Mouse (Mus musculus) intestine, embryonic 14.5 days (tissue): ENCODE measurements around the gene Tbl2. TPM values are rescaled to one million over a fixed set of nuclear protein-coding genes. Genes with fewer than 3 reads are reported as not detected.

Experiments
- ATAC-seq: fragments of 200-750 bp; cut with Nextera tagmentation; replicated peaks from 2 replicates; pipeline ENCODE4 v1.8.0; 2017; ENCODE audit warnings: low read depth, moderate number of reproducible peaks, moderate TSS enrichment, moderate library complexity; ENCODE audit not compliant: low FRiP score, low TSS enrichment
- DNase-seq: peaks from one replicate; pipeline ENCODE4 v3.0.0-alpha.2; 2018; ENCODE audit warnings: low spot score
- H3K27ac ChIP-seq: fragments of 300-500 bp; sonication (generic); 2 replicates; pipeline ENCODE4 v1.5.1; 2014; ENCODE audit warnings: low read depth, mild to moderate bottlenecking, control low read depth
- H3K27me3 ChIP-seq: fragments of 300-500 bp; sonication (generic); replicated peaks from 2 replicates; pipeline ENCODE4 v1.6.1; 2014; ENCODE audit warnings: low read length, control low read depth; ENCODE audit not compliant: control insufficient read depth, insufficient read depth
- H3K36me3 ChIP-seq: fragments of 300-500 bp; sonication (generic); 2 replicates; pipeline ENCODE4 v1.6.1; 2014; ENCODE audit warnings: low read length, control low read depth; ENCODE audit not compliant: control insufficient read depth, insufficient read depth
- H3K4me1 ChIP-seq: fragments of 300-500 bp; sonication (generic); replicated peaks from 2 replicates; pipeline ENCODE4 v1.6.1; 2014; ENCODE audit warnings: low read length, control low read depth, mixed read lengths; ENCODE audit not compliant: control insufficient read depth, insufficient read depth
- H3K4me2 ChIP-seq: fragments of 300-500 bp; sonication (generic); 2 replicates; pipeline ENCODE4 v1.6.1; 2014; ENCODE audit warnings: low read length
- H3K4me3 ChIP-seq: fragments of 300-500 bp; sonication (generic); 2 replicates; pipeline ENCODE4 v1.5.1; 2014; ENCODE audit warnings: low read depth, low read length, control low read depth, mixed read lengths
- H3K9ac ChIP-seq: fragments of 300-500 bp; sonication (generic); 2 replicates; pipeline ENCODE4 v1.6.1; 2014; ENCODE audit warnings: mild to moderate bottlenecking, low read length
- H3K9me3 ChIP-seq: fragments of 300-500 bp; sonication (generic); 2 replicates; pipeline ENCODE4 v1.6.1; 2016; ENCODE audit warnings: low read length, control low read depth; ENCODE audit not compliant: control insufficient read depth
- WGBS: fragments of 180-500 bp; shearing (Covaris S2); extraction: QIAGEN DNeasy Blood & Tissue Kit; methylation state at CpG from one replicate; pipeline ENCODE4 v1.1.7; 2014; 5-methylcytosine and 5-hydroxymethylcytosine counted together
- polyA plus RNA-seq: library from polyadenylated mRNA; unstranded; fragments of >200 nt; fragmentation: Nextera tagmentation; extraction: Ambion mirVana; gene quantifications from 2 replicates; pipeline ENCODE4 v1.2.1, GENCODE M21; 2014

Gene Tbl2
- 26.2 and 27.8 TPM in 2 replicates for polyA plus RNA-seq

DNA sequence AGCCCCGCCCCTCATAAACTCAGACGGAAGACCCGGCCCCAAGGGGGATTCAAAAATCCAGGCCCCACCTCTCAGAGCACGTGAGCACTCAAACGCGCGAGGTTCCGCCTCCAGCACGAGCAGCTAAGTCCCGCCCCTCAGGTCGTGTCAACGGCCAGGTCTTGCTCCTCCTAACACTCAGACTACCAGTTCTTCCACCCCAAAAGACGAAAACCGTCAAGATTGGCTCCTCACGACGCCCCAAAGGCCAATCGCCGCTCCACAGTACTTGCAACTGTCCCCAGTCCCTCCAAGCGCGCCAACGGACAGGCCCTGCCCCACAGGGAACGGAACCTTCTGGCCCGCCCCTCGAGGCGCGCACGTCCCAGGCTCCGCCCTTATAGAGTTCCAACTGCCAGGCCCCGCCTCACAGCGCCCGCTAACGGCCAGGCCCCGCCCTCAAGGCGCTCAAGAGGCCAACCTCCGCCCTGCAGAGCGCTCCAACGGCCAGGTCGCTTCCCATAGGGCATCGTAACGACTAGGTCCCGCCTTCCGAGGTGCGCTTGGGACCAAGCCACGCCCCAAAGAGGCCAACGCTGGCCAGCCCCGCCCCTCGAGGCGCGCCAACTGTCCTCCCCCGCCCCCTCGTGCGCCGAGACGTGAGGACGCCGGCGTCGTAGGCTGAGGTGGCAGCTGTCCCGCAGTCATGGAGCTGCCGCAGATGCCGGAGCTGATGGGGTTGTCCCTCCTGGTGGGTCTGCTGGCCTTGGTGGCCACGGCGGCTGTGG, at the start of gene Tbl2:
Gene Tbl2, plus strand, starts transcription at position 605 of the 767 bp plus-strand sequence.
- Histone ChIP-seq H3K9ac (peak within 1 kb of the TSS; percentile 78), H3K4me2 (peak within 1 kb of the TSS; percentile 84), H3K27ac (peak within 1 kb of the TSS; percentile 85), H3K4me1 (0 out of 2 replicates have a peak, but pooled peaks cover 12% of the 10 kb centered on the region), H3K36me3 (peaks cover 16% of the 10 kb centered on the region), H3K27me3 (no peaks in the 10 kb centered on the region), H3K9me3 (no peaks in the 10 kb centered on the region), H3K4me3 (peak within 1 kb of the TSS; percentile 85)
- DNase-seq = peak; percentile 99
- peak; percentile 98 for ATAC-seq
- WGBS = under 1% methylated on average over 63 of the region's 63 CpGs

DNA sequence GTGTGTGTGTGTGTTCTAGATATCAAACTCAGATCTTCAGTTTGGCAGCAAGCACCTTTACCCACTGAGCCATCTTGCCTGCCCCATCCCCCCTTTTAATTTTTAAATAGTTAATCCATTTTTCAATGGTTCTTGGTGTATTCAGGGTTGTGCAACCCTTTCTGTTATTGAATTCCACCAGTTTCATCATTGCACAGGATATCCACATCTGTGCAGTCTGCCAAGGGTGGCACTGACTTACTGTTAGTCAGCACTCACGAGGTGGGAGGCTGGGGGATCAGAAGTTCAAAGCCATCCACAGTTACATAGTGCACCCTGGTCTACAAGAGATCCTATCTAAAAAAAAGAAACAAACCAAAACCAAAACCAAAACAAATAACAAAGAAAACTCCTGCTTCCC, 48.5 kb upstream of the Tbl2 start:
- Histone ChIP-seq H3K4me2 (no peak overlapping the region), H3K4me3 (no peak overlapping the region), H3K27me3 (peaks cover 13% of the 10 kb centered on the region; the same call in 1 of the 2 replicates), H3K27ac (no peak overlapping the region), H3K36me3 (no peaks in the 10 kb centered on the region), H3K9ac (no peak overlapping the region), H3K4me1 (no peaks in the 10 kb centered on the region), H3K9me3 (no peaks in the 10 kb centered on the region)
- no peak for ATAC-seq
- 53% methylated on average over 1 of the region's 1 CpGs for WGBS
- DNase-seq = no peak

DNA sequence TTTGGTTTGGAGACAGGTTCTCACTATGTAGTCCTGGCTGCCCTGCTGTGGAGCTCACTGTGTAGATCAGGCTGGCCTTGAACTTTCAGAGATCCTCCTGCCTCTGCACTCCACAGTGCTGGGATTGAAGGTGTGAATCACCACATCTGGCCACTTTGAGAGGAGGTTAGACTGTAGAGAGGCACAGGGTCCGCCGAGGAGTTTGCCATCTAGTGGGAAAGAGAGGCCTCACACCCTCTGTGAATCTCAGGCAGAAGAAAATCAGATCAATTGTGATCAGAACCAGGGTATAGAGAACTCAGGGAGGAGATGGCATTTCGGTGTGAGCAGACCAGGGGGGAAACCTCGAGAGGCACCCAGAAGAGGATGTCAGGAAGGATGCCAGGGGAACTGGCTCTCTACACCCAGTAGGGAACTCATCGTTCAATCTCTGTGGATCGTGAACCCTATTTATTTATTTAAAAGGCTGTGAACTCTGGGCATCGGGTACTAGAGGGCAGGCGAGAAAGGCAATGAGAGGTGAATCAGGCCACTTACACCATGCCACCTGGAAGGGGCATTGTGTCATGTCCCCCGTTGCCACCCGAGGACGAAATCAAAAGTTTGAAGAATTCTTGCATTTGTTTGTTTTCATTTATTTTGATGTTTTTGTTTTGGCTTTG, 45.3 kb upstream of the Tbl2 start:
- WGBS = 65% methylated on average over 11 of the region's 11 CpGs

DNA sequence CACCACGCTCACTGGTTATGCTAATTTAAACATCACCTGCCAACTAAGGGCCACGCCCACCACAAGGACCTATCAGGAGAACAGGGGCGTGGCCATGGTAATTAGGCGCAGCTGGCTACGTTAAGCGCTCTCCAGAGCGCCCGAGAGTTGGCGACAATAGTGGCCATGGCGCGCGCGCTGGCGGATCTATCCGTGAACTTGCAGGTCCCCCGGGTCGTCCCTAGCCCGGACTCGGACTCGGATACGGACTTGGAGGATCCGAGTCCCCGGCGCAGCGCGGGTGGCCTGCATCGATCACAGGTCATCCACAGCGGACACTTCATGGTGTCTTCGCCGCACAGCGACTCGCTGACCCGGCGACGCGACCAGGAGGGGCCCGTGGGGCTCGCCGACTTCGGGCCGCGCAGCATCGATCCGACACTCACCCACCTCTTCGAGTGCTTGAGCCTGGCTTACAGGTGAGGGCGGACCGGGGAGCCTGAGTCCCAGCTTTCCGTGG, 42.6 kb upstream of the Tbl2 start:
- Histone ChIP-seq H3K4me1 (no peaks in the 10 kb centered on the region; the same call in 1 of the 2 replicates), H3K27me3 (peaks cover 52% of the 10 kb centered on the region), H3K36me3 (no peaks in the 10 kb centered on the region), H3K9me3 (no peaks in the 10 kb centered on the region), H3K4me3 (peak overlapping the region; percentile 50), H3K9ac (peak overlapping the region; percentile 45; the same call in 1 of the 2 replicates), H3K27ac (no peak overlapping the region), H3K4me2 (peak overlapping the region; percentile 93)
- WGBS = under 1% methylated on average over 48 of the region's 48 CpGs
- DNase-seq = peak; percentile 79
- ATAC-seq = peak; percentile 73

More for the DNA sequence above, 45.3 kb upstream of the Tbl2 start:
- H3K4me1 ChIP-seq = no peaks in the 10 kb centered on the region; the same call in 1 of the 2 replicates
- no peak overlapping the region for H3K9ac ChIP-seq
- ATAC-seq = no peak
- no peaks in the 10 kb centered on the region for H3K36me3 ChIP-seq
- no peaks in the 10 kb centered on the region for H3K9me3 ChIP-seq
- no peak overlapping the region for H3K4me2 ChIP-seq
- H3K27ac ChIP-seq = no peak overlapping the region
- H3K27me3 ChIP-seq = peaks cover 45% of the 10 kb centered on the region
- no peak overlapping the region for H3K4me3 ChIP-seq
- no peak for DNase-seq

DNA sequence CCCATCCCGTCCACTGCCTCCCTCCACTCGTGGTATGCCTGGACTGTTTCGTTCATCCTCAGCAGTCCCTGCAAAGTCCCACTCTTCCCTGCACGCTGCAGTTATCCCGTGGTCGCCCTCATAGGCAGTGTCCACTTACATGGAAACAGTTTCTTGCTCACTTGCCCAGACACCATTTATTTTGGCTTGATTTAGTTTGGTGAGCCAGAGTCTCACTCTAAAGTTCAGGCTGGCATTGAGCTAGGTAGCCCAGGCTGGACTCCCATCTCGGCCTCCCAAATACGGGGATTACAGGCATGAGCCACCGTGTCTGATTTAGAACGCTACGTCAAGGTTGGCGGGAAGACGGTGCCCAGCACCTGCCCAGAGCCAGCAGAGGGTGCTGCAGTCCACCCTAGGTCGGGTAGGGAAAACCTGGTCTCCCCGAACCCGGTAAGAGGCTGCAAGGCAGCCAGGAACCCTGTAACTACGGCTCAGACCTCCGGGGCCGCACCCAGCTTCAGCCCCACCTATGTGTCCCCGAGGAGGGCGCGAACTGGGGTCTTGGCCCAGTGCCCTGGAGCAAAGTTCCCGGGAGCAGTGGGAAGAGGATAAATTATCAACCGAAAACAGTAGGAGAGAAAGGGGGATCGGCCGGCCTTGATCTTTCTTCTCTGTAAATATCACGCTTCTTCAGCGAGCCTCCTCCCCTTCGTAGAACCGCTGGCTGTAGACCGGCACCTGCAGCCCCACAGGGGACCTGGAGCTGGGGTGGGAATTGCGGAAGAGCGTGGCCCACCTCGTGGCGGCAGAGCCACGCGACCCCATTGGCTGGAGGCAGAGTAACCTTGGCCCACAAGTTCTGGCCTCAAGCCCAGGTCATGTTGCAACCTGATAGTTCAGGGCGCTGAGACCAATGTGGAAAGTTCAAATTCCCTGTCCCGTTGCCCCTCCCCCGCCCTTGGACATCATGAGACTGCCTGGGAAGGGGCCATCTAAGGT, 41.6 kb upstream of the Tbl2 start:
- peak overlapping the region; percentile 93 for H3K4me2 ChIP-seq
- ATAC-seq = peak; percentile 33; the same call in 1 of the 2 replicates
- H3K27me3 ChIP-seq = peaks cover 52% of the 10 kb centered on the region
- H3K4me1 ChIP-seq = no peaks in the 10 kb centered on the region; the same call in 1 of the 2 replicates
- DNase-seq = peak; percentile 80
- H3K4me3 ChIP-seq = peak overlapping the region; percentile 50
- WGBS = 12% methylated on average over 40 of the region's 40 CpGs
- H3K36me3 ChIP-seq = no peaks in the 10 kb centered on the region
- no peaks in the 10 kb centered on the region for H3K9me3 ChIP-seq
- H3K9ac ChIP-seq = 0 out of 2 replicates have a peak overlapping the region, but pooled peaks have one; percentile 1
- H3K27ac ChIP-seq = no peak overlapping the region

DNA sequence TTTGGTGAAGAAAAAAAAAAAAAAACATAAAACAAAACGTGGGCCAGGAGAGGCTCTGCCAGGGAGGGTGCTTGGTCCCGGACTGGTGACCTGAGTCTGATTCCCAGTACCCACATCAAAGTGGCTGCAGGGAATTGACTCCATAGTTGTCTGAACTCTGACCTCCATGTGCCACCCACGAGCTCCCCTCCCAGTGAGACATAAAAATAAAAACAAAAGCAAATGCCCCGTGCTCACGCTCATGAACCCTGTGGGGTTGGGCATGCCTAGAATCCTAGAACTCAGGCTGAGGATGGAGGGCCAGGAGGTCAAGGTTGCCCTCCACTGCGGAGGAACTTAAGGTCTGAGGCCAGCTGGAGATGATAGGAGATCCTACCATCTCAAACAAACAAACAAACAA, 40.4 kb upstream of the Tbl2 start:
- no peak overlapping the region for H3K9ac ChIP-seq
- H3K4me2 ChIP-seq = no peak overlapping the region
- peaks cover 52% of the 10 kb centered on the region for H3K27me3 ChIP-seq
- no peaks in the 10 kb centered on the region for H3K9me3 ChIP-seq
- no peaks in the 10 kb centered on the region for H3K36me3 ChIP-seq
- no peaks in the 10 kb centered on the region; the same call in 1 of the 2 replicates for H3K4me1 ChIP-seq
- DNase-seq (no peak), ATAC-seq (no peak)
- 65% methylated on average over 6 of the region's 6 CpGs for WGBS
- H3K27ac ChIP-seq = no peak overlapping the region
- H3K4me3 ChIP-seq = no peak overlapping the region

DNA sequence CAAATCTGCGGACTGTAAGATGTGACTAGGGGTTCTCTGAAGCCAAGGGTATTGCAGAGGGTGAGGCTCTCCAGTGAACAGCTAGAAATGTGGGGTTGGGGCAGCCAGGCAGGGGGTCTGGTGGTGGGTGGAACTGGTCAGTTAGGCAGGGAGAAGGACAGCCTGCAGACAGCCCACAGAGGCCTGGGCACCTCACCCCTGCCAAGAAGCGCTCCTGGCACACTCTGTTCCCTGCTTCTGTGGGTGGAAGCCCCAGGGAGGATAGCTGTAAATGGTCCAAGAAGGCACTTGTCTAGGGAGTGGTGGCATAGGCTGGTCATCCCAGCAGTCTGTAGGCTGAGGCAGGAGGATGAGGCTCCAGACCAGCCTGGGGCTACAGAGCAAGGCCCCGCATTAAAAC, 40.0 kb upstream of the Tbl2 start:
- no peak overlapping the region for H3K9ac ChIP-seq
- no peaks in the 10 kb centered on the region for H3K36me3 ChIP-seq
- DNase-seq (no peak), ATAC-seq (no peak)
- no peak overlapping the region for H3K4me3 ChIP-seq
- H3K9me3 ChIP-seq = no peaks in the 10 kb centered on the region
- no peak overlapping the region for H3K4me2 ChIP-seq
- WGBS = 83% methylated on average over 3 of the region's 3 CpGs
- H3K27ac ChIP-seq = no peak overlapping the region
- peaks cover 52% of the 10 kb centered on the region for H3K27me3 ChIP-seq
- no peaks in the 10 kb centered on the region; the same call in 1 of the 2 replicates for H3K4me1 ChIP-seq

DNA sequence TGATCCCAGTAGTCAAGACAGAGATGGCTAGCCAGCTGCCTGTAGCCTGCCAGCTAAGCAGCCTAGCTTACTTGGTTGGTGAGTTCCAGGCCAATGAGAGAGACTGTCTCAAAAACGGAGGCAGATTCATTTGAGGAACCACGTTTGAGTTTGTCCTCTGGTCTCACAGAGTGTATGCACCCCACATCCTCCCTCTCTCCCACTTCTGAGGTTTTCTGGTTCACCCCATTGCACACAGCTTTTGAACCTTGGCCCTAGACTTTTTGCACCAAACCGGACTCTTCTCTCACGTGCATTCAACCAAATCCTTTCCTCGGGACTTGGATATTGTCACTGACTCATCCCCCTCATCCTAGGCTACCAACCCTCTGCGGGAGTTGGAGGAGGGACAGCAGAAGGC, 39.5 kb upstream of the Tbl2 start:
- Histone ChIP-seq H3K4me3 (no peak overlapping the region), H3K36me3 (no peaks in the 10 kb centered on the region), H3K4me2 (no peak overlapping the region), H3K9ac (no peak overlapping the region), H3K27me3 (peaks cover 49% of the 10 kb centered on the region), H3K4me1 (no peaks in the 10 kb centered on the region; the same call in 1 of the 2 replicates), H3K9me3 (no peaks in the 10 kb centered on the region), H3K27ac (no peak overlapping the region)
- no peak for ATAC-seq
- 78% methylated on average over 6 of the region's 6 CpGs for WGBS
- no peak for DNase-seq
